Mouse (Mus musculus) midbrain, embryonic 11.5 days (tissue): ENCODE measurements around the gene Dapl1. TPM values are rescaled to one million over a fixed set of nuclear protein-coding genes. Genes with fewer than 3 reads are reported as not detected.

Experiments
- ATAC-seq: fragments of 200-750 bp; cut with Nextera tagmentation; 2 replicates; pipeline ENCODE4 v1.8.0; 2017; ENCODE audit warnings: moderate TSS enrichment, moderate library complexity; ENCODE audit not compliant: low FRiP score
- DNase-seq: peaks from one replicate; pipeline ENCODE4 v3.0.0; 2015; ENCODE audit warnings: low spot score; ENCODE audit errors: missing footprints
- H3K27ac ChIP-seq: fragments of 300-500 bp; sonication (generic); 2 replicates; pipeline ENCODE4 v1.5.1; 2014; ENCODE audit warnings: low read depth, low read length
- H3K27me3 ChIP-seq: fragments of 300-500 bp; sonication (generic); 2 replicates; pipeline ENCODE4 v1.6.1; 2014; ENCODE audit warnings: mild to moderate bottlenecking, low read length, moderate library complexity, mixed read lengths; ENCODE audit not compliant: control insufficient read depth, insufficient read depth
- H3K36me3 ChIP-seq: fragments of 300-500 bp; sonication (generic); 2 replicates; pipeline ENCODE4 v1.6.1; 2014; ENCODE audit warnings: mild to moderate bottlenecking, low read length, moderate library complexity, mixed read lengths; ENCODE audit not compliant: control insufficient read depth, insufficient read depth
- H3K4me1 ChIP-seq: fragments of 300-500 bp; sonication (generic); 2 replicates; pipeline ENCODE4 v1.6.1; 2014; ENCODE audit warnings: low read length; ENCODE audit not compliant: control insufficient read depth, insufficient read depth
- H3K4me2 ChIP-seq: fragments of 300-500 bp; sonication (generic); 2 replicates; pipeline ENCODE4 v1.6.1; 2014; ENCODE audit warnings: mild to moderate bottlenecking, moderate library complexity
- H3K4me3 ChIP-seq: fragments of 300-500 bp; sonication (generic); 2 replicates; pipeline ENCODE4 v1.5.1; 2014; ENCODE audit warnings: low read depth, low read length
- H3K9ac ChIP-seq: fragments of 300-500 bp; sonication (generic); 2 replicates; pipeline ENCODE4 v1.6.1; 2014; ENCODE audit warnings: low read length
- H3K9me3 ChIP-seq: fragments of 300-500 bp; sonication (generic); 2 replicates; pipeline ENCODE4 v1.6.1; 2016; ENCODE audit warnings: low read length; ENCODE audit not compliant: control insufficient read depth
- WGBS: fragments of 180-500 bp; shearing (Covaris S2); extraction: QIAGEN DNeasy Blood & Tissue Kit; methylation state at CpG from one replicate; pipeline ENCODE4 v1.1.7; 2014; 5-methylcytosine and 5-hydroxymethylcytosine counted together
- polyA plus RNA-seq: library from polyadenylated mRNA; unstranded; fragments of >200 nt; fragmentation: Nextera tagmentation; extraction: Ambion mirVana; gene quantifications from 2 replicates; pipeline ENCODE4 v1.2.1, GENCODE M21; 2014

Gene Dapl1
- polyA plus RNA-seq, 1 experiment from 2014 or later, result 0.42 TPM

DNA sequence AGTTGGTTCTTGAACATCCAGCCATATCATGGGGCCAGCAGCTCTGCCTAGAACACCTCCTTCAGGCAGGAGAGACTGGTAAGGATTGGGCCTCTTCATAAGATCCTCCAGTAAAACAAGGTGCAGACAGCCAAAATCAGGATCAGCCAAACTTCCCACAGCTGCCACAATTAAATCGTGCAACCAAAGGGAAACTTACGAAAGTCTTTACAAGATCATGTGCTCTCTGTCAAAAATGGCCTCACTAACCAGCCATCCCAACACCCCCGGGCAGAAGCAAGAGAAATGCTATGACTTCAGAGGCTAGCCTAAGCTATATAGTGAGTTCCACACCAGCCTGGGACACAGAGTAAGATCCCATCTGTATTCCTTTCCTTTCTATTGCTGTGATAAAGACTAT lies 35.9 kb upstream of the Dapl1 start:
- H3K4me1 ChIP-seq, result no peaks in the 10 kb centered on the region
- no peak for DNase-seq
- 91% methylated on average over 3 of the region's 3 CpGs for WGBS
- H3K27ac ChIP-seq, result no peak overlapping the region
- no peak for ATAC-seq
- no peak overlapping the region for H3K4me2 ChIP-seq
- no peaks in the 10 kb centered on the region for H3K27me3 ChIP-seq
- no peak overlapping the region for H3K9ac ChIP-seq
- H3K36me3 ChIP-seq, result no peaks in the 10 kb centered on the region
- no peaks in the 10 kb centered on the region for H3K9me3 ChIP-seq
- H3K4me3 ChIP-seq, result no peak overlapping the region

- no peaks in the 10 kb centered on the region for H3K36me3 ChIP-seq
Measured at GRCm38 (mm10) chr2:59448921-59449320, 35.5 kb upstream of the Dapl1 start.

GRCm38 (mm10) chr2:59451675-59452074 lies 32.8 kb upstream of the Dapl1 start:
- ATAC-seq (no peak), DNase-seq (no peak)
- Histone ChIP-seq H3K36me3 (no peaks in the 10 kb centered on the region), H3K27ac (no peak overlapping the region), H3K4me1 (no peaks in the 10 kb centered on the region), H3K4me3 (no peak overlapping the region), H3K27me3 (no peaks in the 10 kb centered on the region), H3K4me2 (no peak overlapping the region), H3K9me3 (no peaks in the 10 kb centered on the region), H3K9ac (no peak overlapping the region)
- 87% methylated on average over 2 of the region's 2 CpGs for WGBS

More at GRCm38 (mm10) chr2:59448921-59449320, 35.5 kb upstream of the Dapl1 start:
- H3K4me1 ChIP-seq, result no peaks in the 10 kb centered on the region
- H3K9me3 ChIP-seq, result no peaks in the 10 kb centered on the region
- H3K4me3 ChIP-seq, result no peak overlapping the region
- ATAC-seq (no peak), DNase-seq (peak; percentile 39)
- no peak overlapping the region for H3K27ac ChIP-seq
- no peaks in the 10 kb centered on the region for H3K27me3 ChIP-seq
- WGBS, result 78% methylated on average over 4 of the region's 4 CpGs
- no peak overlapping the region for H3K9ac ChIP-seq
- no peak overlapping the region for H3K4me2 ChIP-seq

- Histone ChIP-seq H3K9me3 (no peaks in the 10 kb centered on the region), H3K4me3 (no peak overlapping the region), H3K27ac (no peak overlapping the region), H3K36me3 (no peaks in the 10 kb centered on the region), H3K4me1 (no peaks in the 10 kb centered on the region), H3K9ac (no peak overlapping the region), H3K4me2 (no peak overlapping the region), H3K27me3 (no peaks in the 10 kb centered on the region)
- WGBS, result 66% methylated on average over 3 of the region's 3 CpGs
- no peak for ATAC-seq
- DNase-seq, result no peak
Measured at GRCm38 (mm10) chr2:59452102-59452501, 32.4 kb upstream of the Dapl1 start.

DNA sequence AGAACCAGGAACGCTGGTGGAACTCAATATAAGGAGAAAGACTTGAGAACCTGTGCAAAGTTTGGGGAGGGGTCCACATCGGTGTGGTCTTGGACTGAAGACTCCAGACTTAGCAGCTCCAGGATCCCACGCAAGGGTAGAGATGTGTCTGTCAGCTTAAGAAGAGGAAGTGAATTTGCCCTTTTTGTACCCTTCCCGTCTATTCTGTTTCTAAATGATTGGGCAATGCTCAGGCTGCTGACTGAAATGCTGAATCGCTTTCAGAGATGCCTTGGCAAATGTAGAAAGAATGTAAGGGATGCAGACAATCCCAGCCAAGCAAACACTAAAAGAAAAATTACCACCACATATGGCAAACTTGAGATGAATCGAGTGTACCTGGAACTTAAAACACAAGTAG lies 22.4 kb upstream of the Dapl1 start:
- 91% methylated on average over 6 of the region's 6 CpGs for WGBS
- no peaks in the 10 kb centered on the region for H3K4me1 ChIP-seq

DNA sequence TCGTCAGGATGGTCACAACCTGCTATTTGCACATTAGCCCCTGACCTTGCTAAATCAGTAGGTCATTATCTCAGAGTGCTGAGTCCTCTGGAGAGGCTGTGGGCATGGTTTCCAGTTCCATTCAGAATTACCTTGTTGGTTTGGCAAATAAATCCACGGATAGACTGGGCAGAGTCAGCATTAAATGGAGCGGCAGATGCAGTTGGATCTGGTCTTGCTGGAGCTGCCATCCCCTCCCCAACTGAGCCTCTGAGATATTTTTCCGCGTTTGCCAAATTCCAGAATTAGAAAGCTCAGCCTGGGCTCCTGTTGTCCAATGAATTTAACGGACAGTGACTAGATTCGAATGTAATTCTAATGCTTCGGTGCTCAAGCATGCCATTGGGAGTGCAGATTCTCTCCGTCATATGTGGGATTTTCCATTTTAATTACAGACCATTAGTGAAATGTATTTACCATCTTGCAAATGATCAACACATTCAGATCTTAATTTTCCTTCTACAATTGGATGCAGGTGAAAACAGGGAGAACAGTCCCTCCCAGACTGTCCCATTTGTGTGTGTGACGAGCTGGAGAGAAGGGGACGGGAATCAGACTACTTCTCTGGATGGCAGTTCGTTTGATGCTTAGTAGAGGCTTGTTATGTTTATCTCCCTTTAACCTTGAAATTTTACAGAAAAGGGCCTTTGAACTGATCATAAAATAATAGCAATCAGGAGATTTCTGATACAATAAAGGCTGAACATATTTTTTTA lies 20.8 kb upstream of the Dapl1 start:
- Histone ChIP-seq H3K4me2 (no peak overlapping the region), H3K4me3 (no peak overlapping the region), H3K36me3 (no peaks in the 10 kb centered on the region), H3K27me3 (peaks cover 3% of the 10 kb centered on the region; the same call in 1 of the 2 replicates), H3K27ac (no peak overlapping the region), H3K9ac (no peak overlapping the region), H3K4me1 (no peaks in the 10 kb centered on the region), H3K9me3 (no peaks in the 10 kb centered on the region)
- WGBS, result 85% methylated on average over 12 of the region's 12 CpGs
- DNase-seq (peak; percentile 70), ATAC-seq (no peak)

More for the DNA sequence above, 22.4 kb upstream of the Dapl1 start:
- peaks cover 3% of the 10 kb centered on the region; the same call in 1 of the 2 replicates for H3K27me3 ChIP-seq
- ATAC-seq (no peak), DNase-seq (peak; percentile 41)
- H3K9me3 ChIP-seq, result no peaks in the 10 kb centered on the region
- H3K4me3 ChIP-seq, result no peak overlapping the region
- H3K4me2 ChIP-seq, result no peak overlapping the region
- no peak overlapping the region for H3K9ac ChIP-seq
- H3K27ac ChIP-seq, result no peak overlapping the region
- no peaks in the 10 kb centered on the region for H3K36me3 ChIP-seq

DNA sequence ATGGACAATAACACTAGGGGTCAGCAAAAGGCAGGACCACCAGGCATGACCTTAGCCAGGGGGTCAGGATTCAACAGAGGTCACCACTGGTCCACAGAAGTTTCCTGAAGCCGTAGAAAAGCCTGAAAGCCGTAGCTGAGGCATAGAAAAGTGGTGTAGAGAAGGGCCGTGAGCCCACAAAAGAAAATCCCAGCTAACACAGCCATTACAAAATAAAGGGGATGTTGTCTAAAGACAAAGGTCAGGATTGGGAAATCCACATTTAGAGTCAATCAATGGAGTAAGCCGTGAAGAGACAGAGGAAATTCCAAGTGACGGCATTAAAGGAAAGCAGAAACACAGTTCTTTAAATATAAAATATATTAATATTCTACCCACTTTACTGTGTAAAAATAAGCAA lies 18.8 kb upstream of the Dapl1 start:
- H3K9me3 ChIP-seq, result no peaks in the 10 kb centered on the region
- H3K4me3 ChIP-seq, result no peak overlapping the region
- no peak overlapping the region for H3K4me2 ChIP-seq
- peaks cover 3% of the 10 kb centered on the region for H3K27me3 ChIP-seq
- ATAC-seq, result no peak
- no peak overlapping the region for H3K9ac ChIP-seq
- WGBS, result 30% methylated on average over 5 of the region's 5 CpGs
- peak; percentile 77 for DNase-seq
- no peaks in the 10 kb centered on the region for H3K4me1 ChIP-seq
- H3K27ac ChIP-seq, result no peak overlapping the region
- no peaks in the 10 kb centered on the region for H3K36me3 ChIP-seq

- WGBS, result 83% methylated on average over 5 of the region's 5 CpGs
- H3K4me1 ChIP-seq, result no peaks in the 10 kb centered on the region
- no peak overlapping the region for H3K9ac ChIP-seq
- H3K27ac ChIP-seq, result no peak overlapping the region
- H3K27me3 ChIP-seq, result peaks cover 3% of the 10 kb centered on the region
- H3K36me3 ChIP-seq, result no peaks in the 10 kb centered on the region
- DNase-seq (peak; percentile 19), ATAC-seq (no peak)
- H3K9me3 ChIP-seq, result no peaks in the 10 kb centered on the region
- H3K4me2 ChIP-seq, result no peak overlapping the region
- no peak overlapping the region for H3K4me3 ChIP-seq
Measured at GRCm38 (mm10) chr2:59466358-59466757, 18.1 kb upstream of the Dapl1 start.

GRCm38 (mm10) chr2:59467085-59467484 lies 17.4 kb upstream of the Dapl1 start:
- Histone ChIP-seq H3K4me1 (no peaks in the 10 kb centered on the region), H3K27me3 (peaks cover 3% of the 10 kb centered on the region), H3K4me2 (no peak overlapping the region), H3K4me3 (no peak overlapping the region), H3K9me3 (no peaks in the 10 kb centered on the region), H3K27ac (no peak overlapping the region), H3K36me3 (no peaks in the 10 kb centered on the region), H3K9ac (no peak overlapping the region)
- DNase-seq (peak; percentile 81), ATAC-seq (no peak)
- 78% methylated on average over 4 of the region's 4 CpGs for WGBS
